Mouse (Mus musculus) kidney, embryonic 15.5 days (tissue): ENCODE data around the gene Myo3b. TPM values are rescaled to one million over a fixed set of nuclear protein-coding genes. Genes with fewer than 3 reads are reported as not detected.

Source experiments
- ATAC-seq: fragments of 200-750 bp; cut with Nextera tagmentation; replicated peaks from 2 replicates; pipeline ENCODE4 v1.8.0; 2017; ENCODE audit warnings: moderate TSS enrichment; ENCODE audit not compliant: low FRiP score
- H3K27ac ChIP-seq: fragments of 300-500 bp; sonication (generic); 2 replicates; pipeline ENCODE4 v1.5.1; 2015; ENCODE audit warnings: mild to moderate bottlenecking, inconsistent platforms
- H3K27me3 ChIP-seq: fragments of 300-500 bp; sonication (generic); 2 replicates; pipeline ENCODE4 v1.6.1; 2015; ENCODE audit warnings: inconsistent platforms
- H3K36me3 ChIP-seq: fragments of 300-500 bp; sonication (generic); 2 replicates; pipeline ENCODE4 v1.6.1; 2015; ENCODE audit warnings: inconsistent platforms
- H3K4me1 ChIP-seq: fragments of 300-500 bp; sonication (generic); 2 replicates; pipeline ENCODE4 v1.6.1; 2015; ENCODE audit warnings: inconsistent platforms
- H3K4me2 ChIP-seq: fragments of 300-500 bp; sonication (generic); 2 replicates; pipeline ENCODE4 v1.6.1; 2015; ENCODE audit warnings: moderate library complexity, mild to moderate bottlenecking, inconsistent platforms
- H3K4me3 ChIP-seq: fragments of 300-500 bp; sonication (generic); replicated peaks from 2 replicates; pipeline ENCODE4 v1.5.1; 2015; ENCODE audit warnings: mild to moderate bottlenecking, inconsistent platforms
- H3K9ac ChIP-seq: fragments of 300-500 bp; sonication (generic); 2 replicates; pipeline ENCODE4 v1.6.1; 2015; ENCODE audit warnings: mild to moderate bottlenecking, inconsistent platforms
- H3K9me3 ChIP-seq: fragments of 300-500 bp; sonication (generic); replicated peaks from 2 replicates; pipeline ENCODE4 v1.6.1; 2016; ENCODE audit warnings: inconsistent platforms
- WGBS: fragments of 180-500 bp; shearing (Covaris S2); methylation state at CpG from one replicate; pipeline ENCODE4 v1.1.7; 2015; ENCODE audit warnings: mixed read lengths; 5-methylcytosine and 5-hydroxymethylcytosine counted together
- polyA plus RNA-seq: library from polyadenylated mRNA; unstranded; fragments of >200 nt; fragmentation: Nextera tagmentation; extraction: Ambion mirVana; gene quantifications from 2 replicates; pipeline ENCODE4 v1.2.1, GENCODE M21; 2015

Myo3b gene
- polyA plus RNA-seq, 1 experiment from 2014 or later, result 0.43 TPM

DNA sequence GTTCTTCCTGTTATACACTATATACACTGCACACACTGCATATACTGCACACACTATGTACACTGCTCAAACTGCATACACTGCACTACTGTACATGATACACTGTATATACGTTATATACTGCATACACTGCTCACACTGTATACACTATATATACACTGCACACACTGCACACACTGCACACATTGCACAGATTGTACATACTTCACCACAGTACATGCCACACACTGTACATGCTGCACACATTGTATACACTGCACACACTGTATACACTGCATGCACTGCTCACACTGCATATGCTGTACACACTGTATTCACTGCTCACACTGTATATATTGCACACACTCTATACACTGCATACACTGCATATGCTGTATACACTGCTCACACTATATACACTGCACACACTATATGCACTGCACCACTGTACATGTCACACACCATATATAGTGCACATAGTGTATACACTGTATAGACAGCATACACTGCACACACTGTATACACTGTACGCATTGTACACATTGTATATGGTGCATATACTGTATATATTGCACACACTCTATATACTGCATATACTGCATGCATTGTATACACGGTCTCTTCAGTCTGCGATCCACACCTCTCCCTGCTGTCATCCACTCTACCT lies 104.7 kb downstream of the Myo3b start:
- 94% methylated on average over 4 of the region's 4 CpGs for WGBS
- Histone ChIP-seq H3K4me2 (no peak overlapping the region), H3K27ac (no peak overlapping the region), H3K4me3 (no peak overlapping the region), H3K9ac (no peak overlapping the region), H3K4me1 (no peaks in the 10 kb centered on the region), H3K36me3 (no peaks in the 10 kb centered on the region), H3K27me3 (no peaks in the 10 kb centered on the region), H3K9me3 (no peaks in the 10 kb centered on the region)
- ATAC-seq, result no peak

DNA sequence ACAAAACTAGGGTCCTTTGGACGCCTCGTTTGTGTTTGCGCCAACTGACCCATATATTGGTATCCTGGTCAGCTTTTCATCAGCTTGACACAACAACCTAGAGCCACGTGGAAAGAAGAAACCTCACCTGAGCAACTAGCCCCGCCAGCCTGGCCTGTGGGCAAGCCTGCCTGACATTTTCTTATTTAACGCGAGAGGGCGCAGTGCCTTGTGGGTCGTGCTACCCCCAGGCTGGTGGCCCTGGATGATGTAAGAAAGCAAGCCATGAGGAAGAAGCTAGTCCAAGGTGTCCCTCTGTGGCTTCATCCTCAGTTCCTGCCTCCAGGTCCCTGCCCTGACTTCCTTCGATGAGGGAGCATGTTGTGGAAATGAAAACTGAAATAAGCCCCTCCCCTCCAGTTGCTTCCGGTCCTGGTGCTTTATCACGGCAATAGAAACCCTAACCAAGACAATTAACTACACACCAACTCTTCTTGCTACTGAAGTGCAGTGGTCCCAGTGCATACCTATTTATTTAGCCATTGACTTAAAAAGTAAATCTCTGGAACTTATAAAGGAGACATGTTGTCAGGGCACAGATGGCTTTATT lies 108.2 kb downstream of the Myo3b start:
- H3K27me3 ChIP-seq, result no peaks in the 10 kb centered on the region
- H3K9ac ChIP-seq, result no peak overlapping the region
- H3K9me3 ChIP-seq, result no peaks in the 10 kb centered on the region
- 54% methylated on average over 12 of the region's 12 CpGs for WGBS
- H3K4me3 ChIP-seq, result no peak overlapping the region
- H3K4me1 ChIP-seq, result no peaks in the 10 kb centered on the region
- ATAC-seq, result no peak
- H3K27ac ChIP-seq, result no peak overlapping the region
- H3K4me2 ChIP-seq, result no peak overlapping the region
- no peaks in the 10 kb centered on the region for H3K36me3 ChIP-seq

DNA sequence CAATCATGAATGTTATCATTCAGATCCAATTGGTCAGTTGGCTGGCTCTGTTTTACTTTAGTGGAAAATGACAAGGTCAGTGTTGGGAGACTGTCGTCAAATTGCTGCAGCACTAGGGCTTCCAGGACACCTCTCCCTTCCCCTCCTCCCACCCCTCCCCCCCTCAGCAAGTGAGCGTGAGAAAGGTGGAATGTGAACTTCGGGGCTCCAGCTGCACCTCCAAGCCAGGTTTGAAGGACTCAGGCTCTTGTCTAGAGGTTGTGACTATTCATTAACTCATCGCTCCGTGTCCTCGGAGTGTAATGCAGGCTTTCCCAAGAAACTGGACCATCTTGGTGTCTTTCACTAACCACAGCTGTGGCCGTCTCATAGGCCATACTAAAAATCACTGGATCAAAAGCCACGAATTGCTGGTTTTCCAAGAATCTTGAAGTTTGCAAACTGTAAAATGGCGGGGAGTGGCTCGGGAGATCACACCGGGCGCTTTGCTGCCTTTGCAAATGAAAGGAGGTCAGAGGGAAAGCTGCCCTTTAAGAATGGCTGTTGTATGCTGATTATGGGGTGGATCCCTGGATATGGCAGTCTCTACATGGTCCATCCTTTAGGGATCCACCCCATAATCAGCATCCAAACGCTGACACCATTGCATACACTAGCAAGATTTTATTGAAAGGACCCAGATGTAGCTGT lies 110.0 kb downstream of the Myo3b start:
- no peaks in the 10 kb centered on the region for H3K4me1 ChIP-seq
- H3K9me3 ChIP-seq, result no peaks in the 10 kb centered on the region
- H3K36me3 ChIP-seq, result no peaks in the 10 kb centered on the region
- no peak overlapping the region for H3K4me3 ChIP-seq
- 67% methylated on average over 13 of the region's 13 CpGs for WGBS
- no peak for ATAC-seq
- no peak overlapping the region for H3K9ac ChIP-seq
- no peak overlapping the region for H3K27ac ChIP-seq
- no peak overlapping the region for H3K4me2 ChIP-seq
- no peaks in the 10 kb centered on the region for H3K27me3 ChIP-seq

DNA sequence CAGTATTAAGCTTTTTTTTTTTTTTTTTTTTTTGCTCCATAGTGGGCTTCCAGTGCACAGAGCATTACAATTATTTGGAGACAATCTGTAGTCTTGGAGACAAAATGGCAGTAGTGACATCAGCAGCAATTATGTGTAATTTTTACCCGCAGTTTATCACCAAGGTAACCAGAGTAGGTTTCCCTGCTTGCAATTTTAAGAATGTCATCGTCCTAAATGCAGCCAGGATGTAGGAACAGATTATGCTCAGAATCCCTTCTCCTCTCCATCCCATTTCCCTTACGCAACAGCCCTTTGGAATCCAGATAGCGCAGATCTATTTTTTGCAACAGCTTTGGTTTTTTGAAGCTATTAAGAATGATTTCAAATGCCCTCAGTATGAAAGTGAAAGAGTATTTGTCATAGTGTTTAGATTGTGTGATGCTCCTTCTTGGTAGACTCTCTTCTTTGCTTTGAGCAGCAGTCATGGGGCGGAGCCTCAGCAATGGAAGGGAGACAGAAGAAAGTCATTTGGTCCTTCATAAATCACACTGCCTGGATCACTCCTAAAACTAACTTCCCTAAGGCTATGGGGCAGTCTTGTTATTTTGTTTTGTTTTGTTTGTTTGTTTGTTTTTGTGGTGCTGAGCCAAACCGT lies 111.6 kb downstream of the Myo3b start:
- no peak overlapping the region for H3K4me3 ChIP-seq
- H3K27me3 ChIP-seq, result no peaks in the 10 kb centered on the region
- no peak overlapping the region for H3K4me2 ChIP-seq
- ATAC-seq, result no peak
- no peaks in the 10 kb centered on the region for H3K9me3 ChIP-seq
- no peak overlapping the region for H3K9ac ChIP-seq
- H3K36me3 ChIP-seq, result no peaks in the 10 kb centered on the region
- no peaks in the 10 kb centered on the region for H3K4me1 ChIP-seq
- WGBS, result 77% methylated on average over 6 of the region's 6 CpGs
- H3K27ac ChIP-seq, result no peak overlapping the region

DNA sequence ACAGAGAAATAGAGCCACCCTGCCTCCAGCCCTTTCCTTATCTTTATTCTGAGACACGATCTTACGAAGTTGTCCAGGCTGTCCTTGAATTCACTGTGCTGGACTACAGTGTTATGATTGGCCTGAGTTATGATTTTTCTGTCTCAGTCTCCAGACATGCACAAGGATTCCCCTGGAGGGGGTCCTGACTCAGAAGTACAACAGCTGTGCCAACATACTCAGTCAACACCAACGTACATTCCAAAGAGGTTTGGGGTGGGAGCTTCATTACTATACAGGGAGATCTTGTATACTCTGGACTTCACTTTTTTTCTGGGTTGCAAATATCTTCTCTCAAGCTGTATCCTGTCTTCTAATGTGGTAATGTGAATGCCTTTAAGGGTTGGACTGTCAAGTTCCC lies 113.0 kb downstream of the Myo3b start:
- 67% methylated on average over 3 of the region's 3 CpGs for WGBS
- H3K4me1 ChIP-seq, result no peaks in the 10 kb centered on the region
- no peak for ATAC-seq

DNA sequence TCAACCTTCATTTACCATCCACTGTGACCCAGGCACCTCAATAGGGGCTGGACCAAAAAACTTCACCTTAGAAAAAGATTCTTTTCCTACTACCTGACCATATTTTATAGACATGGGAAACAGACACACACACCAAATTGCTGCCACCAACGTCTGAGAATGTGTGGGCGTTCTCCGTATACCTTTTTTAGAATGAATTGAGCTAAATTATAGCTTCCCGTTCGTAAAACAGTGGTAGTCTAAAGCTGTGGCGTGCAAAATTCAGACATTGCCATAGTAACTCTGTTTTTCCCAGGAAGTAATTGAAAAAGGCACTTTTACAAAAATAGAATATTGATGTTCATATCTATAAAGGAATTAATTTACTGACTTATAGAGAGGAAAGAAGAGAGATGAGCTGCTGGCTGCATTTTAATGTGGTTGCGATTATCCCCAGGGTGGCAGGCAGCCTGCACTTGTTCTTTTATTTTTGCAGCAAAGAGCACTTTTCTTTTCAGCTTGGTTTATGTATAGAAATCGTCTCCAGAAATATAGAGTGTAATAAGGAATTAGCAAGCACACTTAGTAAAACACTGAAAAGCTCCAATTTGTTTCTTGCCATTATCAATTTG lies 116.4 kb downstream of the Myo3b start:
- Histone ChIP-seq H3K4me1 (peaks cover 12% of the 10 kb centered on the region), H3K36me3 (no peaks in the 10 kb centered on the region), H3K9ac (no peak overlapping the region), H3K4me3 (no peak overlapping the region), H3K4me2 (no peak overlapping the region), H3K27me3 (no peaks in the 10 kb centered on the region), H3K9me3 (no peaks in the 10 kb centered on the region), H3K27ac (no peak overlapping the region)
- 72% methylated on average over 8 of the region's 8 CpGs for WGBS
- ATAC-seq, result no peak

More for the DNA sequence above, 113.0 kb downstream of the Myo3b start:
- H3K4me3 ChIP-seq, result no peak overlapping the region
- H3K4me2 ChIP-seq, result no peak overlapping the region
- H3K9me3 ChIP-seq, result no peaks in the 10 kb centered on the region
- no peak overlapping the region for H3K27ac ChIP-seq
- no peaks in the 10 kb centered on the region for H3K36me3 ChIP-seq
- no peak overlapping the region for H3K9ac ChIP-seq
- H3K27me3 ChIP-seq, result no peaks in the 10 kb centered on the region

DNA sequence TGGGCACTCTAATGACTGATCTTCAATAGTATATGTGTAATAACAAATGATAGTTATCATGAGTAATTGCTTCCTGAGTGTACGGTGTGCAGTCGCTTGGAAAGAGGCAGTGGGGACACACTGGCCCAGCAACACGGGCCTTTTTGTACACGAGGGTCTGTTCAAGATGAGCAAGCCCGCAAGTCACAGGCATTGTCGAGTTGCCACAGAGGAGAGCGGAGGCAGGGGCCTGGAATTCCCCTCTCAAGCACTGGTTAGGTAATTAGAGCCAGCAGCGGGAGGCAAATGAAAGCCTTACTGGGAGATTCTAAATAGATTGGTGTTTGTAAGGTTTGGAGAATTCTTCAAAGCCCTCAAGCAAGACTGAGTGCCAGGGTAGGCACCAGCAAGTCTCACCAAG lies 120.6 kb downstream of the Myo3b start:
- no peaks in the 10 kb centered on the region for H3K36me3 ChIP-seq
- H3K9ac ChIP-seq, result no peak overlapping the region
- no peaks in the 10 kb centered on the region for H3K9me3 ChIP-seq
- WGBS, result 31% methylated on average over 8 of the region's 8 CpGs
- no peaks in the 10 kb centered on the region for H3K27me3 ChIP-seq
- no peak overlapping the region for H3K27ac ChIP-seq
- H3K4me2 ChIP-seq, result no peak overlapping the region
- peaks cover 12% of the 10 kb centered on the region for H3K4me1 ChIP-seq
- no peak overlapping the region for H3K4me3 ChIP-seq
- ATAC-seq, result no peak

DNA sequence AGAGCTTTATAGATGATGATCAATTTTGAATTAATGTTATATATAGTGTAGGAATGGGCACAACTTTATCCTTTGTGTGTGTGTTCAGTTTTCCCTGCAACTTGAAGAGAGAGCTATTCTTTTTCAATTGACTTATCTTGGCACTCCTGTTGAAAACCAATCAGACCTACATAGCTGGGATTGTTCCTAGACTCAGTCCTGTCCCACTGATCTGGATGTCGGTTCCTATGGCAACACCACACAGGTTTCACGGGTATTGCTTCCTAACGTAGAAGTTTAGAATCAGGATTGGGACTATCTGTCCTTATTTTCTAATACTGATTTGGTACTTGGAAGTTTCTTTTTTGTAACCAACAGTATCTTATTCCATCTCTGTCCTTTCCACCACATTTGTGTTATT lies 127.3 kb downstream of the Myo3b start:
- Histone ChIP-seq H3K9ac (no peak overlapping the region), H3K36me3 (no peaks in the 10 kb centered on the region), H3K27ac (no peak overlapping the region), H3K9me3 (no peaks in the 10 kb centered on the region), H3K4me1 (no peaks in the 10 kb centered on the region), H3K27me3 (no peaks in the 10 kb centered on the region), H3K4me2 (no peak overlapping the region), H3K4me3 (no peak overlapping the region)
- WGBS, result 61% methylated on average over 3 of the region's 3 CpGs
- no peak for ATAC-seq

DNA sequence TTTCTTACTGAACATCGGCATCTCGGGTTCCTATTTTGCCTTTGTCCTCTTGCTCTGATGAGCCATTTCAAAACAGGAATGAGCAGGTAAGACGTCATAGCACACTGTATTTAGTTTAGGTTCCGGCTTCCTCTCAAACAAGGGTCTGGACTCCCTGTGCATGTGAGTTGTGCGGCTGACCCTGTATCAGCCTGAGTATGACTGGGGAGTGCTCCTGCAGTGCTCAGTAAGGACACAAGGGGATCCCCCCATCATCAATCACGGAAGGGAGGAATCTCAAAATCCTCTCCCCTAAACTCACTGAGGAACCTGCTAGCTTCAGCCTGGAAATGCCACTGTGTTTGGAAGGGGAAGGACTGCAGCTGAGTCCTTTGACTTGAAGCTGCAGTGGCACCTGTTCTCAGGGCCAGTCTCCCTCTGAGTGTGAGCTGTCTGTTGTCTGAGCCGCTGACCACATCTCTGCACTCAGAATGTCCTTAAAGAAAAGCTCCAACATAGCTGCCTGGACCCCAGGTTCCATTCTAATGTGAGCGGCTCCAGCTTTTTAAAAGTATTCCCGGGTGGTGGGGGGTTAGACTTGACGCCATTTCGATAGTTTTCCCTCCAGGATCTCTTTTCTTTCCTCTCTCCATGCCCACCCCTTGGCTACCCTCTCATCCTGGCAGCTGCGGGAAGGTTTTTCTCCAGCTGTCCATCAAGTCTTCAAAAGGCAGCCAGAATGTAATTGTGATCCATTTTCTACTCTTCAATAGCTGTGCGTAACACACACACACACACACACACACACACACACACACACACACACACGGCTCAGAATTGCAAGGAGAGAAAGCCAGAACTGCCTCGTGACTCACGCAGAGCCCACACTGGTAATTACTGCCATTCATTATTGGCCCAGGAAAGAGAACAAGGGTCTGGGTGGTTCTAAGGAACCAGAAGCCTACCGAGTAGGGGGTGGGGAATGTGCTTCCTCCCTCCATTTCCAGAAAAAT lies 129.3 kb downstream of the Myo3b start:
- no peaks in the 10 kb centered on the region for H3K4me1 ChIP-seq
- no peak overlapping the region for H3K4me2 ChIP-seq
- no peaks in the 10 kb centered on the region for H3K27me3 ChIP-seq
- no peak overlapping the region for H3K4me3 ChIP-seq
- H3K36me3 ChIP-seq, result no peaks in the 10 kb centered on the region
- WGBS, result 64% methylated on average over 17 of the region's 17 CpGs
- ATAC-seq, result no peak
- H3K9ac ChIP-seq, result no peak overlapping the region
- no peak overlapping the region for H3K27ac ChIP-seq
- H3K9me3 ChIP-seq, result no peaks in the 10 kb centered on the region

DNA sequence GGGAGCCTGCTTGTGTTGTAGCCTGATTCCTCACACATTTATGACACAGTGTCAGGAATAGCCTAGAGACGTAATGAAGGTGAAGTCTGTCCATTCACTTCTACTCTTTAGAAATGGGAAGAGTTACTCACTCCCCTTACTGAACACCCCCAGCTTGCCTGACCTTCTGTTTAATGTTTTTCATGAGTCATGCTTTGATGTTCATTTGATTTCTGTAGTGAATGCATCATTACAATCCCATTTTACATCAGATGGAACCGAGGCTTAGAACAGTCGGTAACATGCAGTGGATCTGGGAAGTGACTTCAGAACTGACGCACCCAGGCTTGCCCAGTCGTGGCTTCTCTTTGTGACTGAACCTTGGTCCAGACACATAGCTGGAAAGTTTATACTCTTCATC lies 131.5 kb downstream of the Myo3b start:
- no peaks in the 10 kb centered on the region for H3K27me3 ChIP-seq
- WGBS, result 83% methylated on average over 5 of the region's 5 CpGs
- no peak overlapping the region for H3K4me2 ChIP-seq
- H3K4me1 ChIP-seq, result no peaks in the 10 kb centered on the region
- no peak overlapping the region for H3K27ac ChIP-seq
- no peak overlapping the region for H3K4me3 ChIP-seq
- H3K9me3 ChIP-seq, result no peaks in the 10 kb centered on the region
- ATAC-seq, result no peak
- H3K36me3 ChIP-seq, result no peaks in the 10 kb centered on the region
- no peak overlapping the region for H3K9ac ChIP-seq
